Mouse (Mus musculus) midbrain, embryonic 11.5 days (tissue): ENCODE data around the gene Synpo2. TPM values are rescaled to one million over a fixed set of nuclear protein-coding genes. Genes with fewer than 3 reads are reported as not detected.

ENCODE experiments used
- ATAC-seq: fragments of 200-750 bp; cut with Nextera tagmentation; 2 replicates; pipeline ENCODE4 v1.8.0; 2017; ENCODE audit warnings: moderate TSS enrichment, moderate library complexity; ENCODE audit not compliant: low FRiP score
- DNase-seq: peaks from one replicate; pipeline ENCODE4 v3.0.0; 2015; ENCODE audit warnings: low spot score; ENCODE audit errors: missing footprints
- H3K27ac ChIP-seq: fragments of 300-500 bp; sonication (generic); 2 replicates; pipeline ENCODE4 v1.5.1; 2014; ENCODE audit warnings: low read depth, low read length
- H3K27me3 ChIP-seq: fragments of 300-500 bp; sonication (generic); 2 replicates; pipeline ENCODE4 v1.6.1; 2014; ENCODE audit warnings: mild to moderate bottlenecking, low read length, moderate library complexity, mixed read lengths; ENCODE audit not compliant: control insufficient read depth, insufficient read depth
- H3K36me3 ChIP-seq: fragments of 300-500 bp; sonication (generic); 2 replicates; pipeline ENCODE4 v1.6.1; 2014; ENCODE audit warnings: mild to moderate bottlenecking, low read length, moderate library complexity, mixed read lengths; ENCODE audit not compliant: control insufficient read depth, insufficient read depth
- H3K4me1 ChIP-seq: fragments of 300-500 bp; sonication (generic); 2 replicates; pipeline ENCODE4 v1.6.1; 2014; ENCODE audit warnings: low read length; ENCODE audit not compliant: control insufficient read depth, insufficient read depth
- H3K4me2 ChIP-seq: fragments of 300-500 bp; sonication (generic); 2 replicates; pipeline ENCODE4 v1.6.1; 2014; ENCODE audit warnings: mild to moderate bottlenecking, moderate library complexity
- H3K4me3 ChIP-seq: fragments of 300-500 bp; sonication (generic); 2 replicates; pipeline ENCODE4 v1.5.1; 2014; ENCODE audit warnings: low read depth, low read length
- H3K9ac ChIP-seq: fragments of 300-500 bp; sonication (generic); 2 replicates; pipeline ENCODE4 v1.6.1; 2014; ENCODE audit warnings: low read length
- H3K9me3 ChIP-seq: fragments of 300-500 bp; sonication (generic); 2 replicates; pipeline ENCODE4 v1.6.1; 2016; ENCODE audit warnings: low read length; ENCODE audit not compliant: control insufficient read depth
- WGBS: fragments of 180-500 bp; shearing (Covaris S2); extraction: QIAGEN DNeasy Blood & Tissue Kit; methylation state at CpG from one replicate; pipeline ENCODE4 v1.1.7; 2014; 5-methylcytosine and 5-hydroxymethylcytosine counted together
- polyA plus RNA-seq: library from polyadenylated mRNA; unstranded; fragments of >200 nt; fragmentation: Nextera tagmentation; extraction: Ambion mirVana; gene quantifications from 2 replicates; pipeline ENCODE4 v1.2.1, GENCODE M21; 2014

Gene Synpo2
- polyA plus RNA-seq, 1 experiment from 2014 or later, result 4.8 TPM

DNA sequence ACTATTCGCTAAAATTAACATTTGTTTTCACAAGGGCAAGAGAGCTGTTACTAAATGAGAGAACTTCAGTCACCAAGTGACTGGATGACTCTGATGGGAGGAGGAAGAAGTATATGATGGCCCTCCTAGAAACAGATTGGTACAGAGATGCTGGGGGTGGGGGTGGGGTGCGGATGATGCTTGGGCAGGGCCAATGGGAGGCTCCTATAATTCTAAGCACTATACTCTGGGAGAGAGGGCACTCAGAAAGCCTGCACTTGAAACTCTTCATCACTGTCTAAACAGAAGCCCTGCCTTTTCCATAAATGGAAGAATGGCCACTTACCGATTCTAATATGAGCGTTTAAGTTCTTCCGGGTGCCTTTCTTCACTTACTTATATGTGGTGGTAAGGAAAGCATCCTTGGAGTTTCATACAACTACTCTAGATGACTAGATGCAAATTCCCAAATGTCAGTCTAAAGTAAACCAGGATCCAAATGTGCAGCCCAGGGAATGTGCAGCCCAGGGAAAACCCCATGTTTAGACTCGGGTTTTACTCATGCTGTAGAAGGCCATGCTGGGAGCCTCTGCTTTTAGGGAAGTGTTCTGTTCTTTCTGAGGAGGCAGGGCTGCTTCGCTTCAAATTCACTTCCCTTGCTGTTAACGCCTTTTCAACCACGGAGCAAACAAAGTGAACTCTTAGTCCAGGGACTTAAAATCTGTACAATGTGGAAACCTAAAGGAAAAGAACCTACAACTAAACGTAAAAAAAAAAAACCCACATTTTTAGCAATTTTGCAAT, 86.4 kb downstream of the Synpo2 start:
- Histone ChIP-seq H3K9ac (no peak overlapping the region), H3K4me2 (no peak overlapping the region), H3K9me3 (no peaks in the 10 kb centered on the region), H3K36me3 (no peaks in the 10 kb centered on the region), H3K27ac (no peak overlapping the region), H3K4me3 (no peak overlapping the region), H3K27me3 (no peaks in the 10 kb centered on the region), H3K4me1 (no peaks in the 10 kb centered on the region)
- no peak for ATAC-seq
- 84% methylated on average over 10 of the region's 10 CpGs for WGBS
- DNase-seq, result no peak

DNA sequence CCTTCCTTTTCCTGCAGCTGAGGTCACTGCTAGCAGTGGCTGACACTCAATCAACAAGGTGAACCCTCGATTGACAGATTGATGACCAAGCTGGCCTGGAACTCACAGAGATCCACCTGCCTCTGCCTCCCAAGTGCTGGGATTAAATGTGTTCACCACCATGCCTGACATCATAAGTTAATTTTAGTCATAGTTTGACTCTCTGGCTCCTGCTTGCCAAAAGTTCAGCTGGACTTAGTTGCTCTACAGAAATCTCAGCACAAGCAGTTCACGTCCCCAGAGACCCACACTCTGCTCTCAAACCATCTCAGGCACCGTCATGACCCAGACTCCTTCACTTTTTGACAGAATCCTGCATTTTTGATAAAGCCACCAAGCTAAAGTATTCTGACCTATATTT, 87.3 kb downstream of the Synpo2 start:
- Histone ChIP-seq H3K9me3 (no peaks in the 10 kb centered on the region), H3K36me3 (no peaks in the 10 kb centered on the region), H3K4me3 (no peak overlapping the region), H3K4me1 (no peaks in the 10 kb centered on the region), H3K4me2 (no peak overlapping the region), H3K27me3 (no peaks in the 10 kb centered on the region), H3K27ac (no peak overlapping the region), H3K9ac (no peak overlapping the region)
- 88% methylated on average over 3 of the region's 3 CpGs for WGBS
- ATAC-seq (no peak), DNase-seq (no peak)

DNA sequence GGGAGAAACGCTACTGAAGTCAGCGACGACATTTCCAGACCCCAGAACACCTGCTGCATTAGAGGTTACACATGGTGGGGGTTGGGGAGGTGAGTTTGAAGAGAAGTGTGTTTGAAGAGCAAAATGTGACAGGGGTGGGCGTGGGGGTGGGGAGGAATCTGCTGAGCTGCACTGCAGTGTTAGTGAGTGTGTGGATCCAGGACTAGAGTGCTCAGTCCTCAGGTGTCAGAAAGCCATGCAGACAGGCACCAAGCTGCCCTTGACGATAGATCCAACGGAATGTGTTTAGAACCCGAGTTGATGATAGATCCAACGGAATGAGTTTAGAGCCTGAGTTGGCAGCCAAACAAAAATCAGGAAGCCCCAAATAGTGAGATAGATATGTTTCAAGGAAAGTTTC, 89.4 kb downstream of the Synpo2 start:
- Histone ChIP-seq H3K4me2 (no peak overlapping the region), H3K9ac (no peak overlapping the region), H3K27ac (no peak overlapping the region), H3K27me3 (no peaks in the 10 kb centered on the region), H3K9me3 (no peaks in the 10 kb centered on the region), H3K4me1 (no peaks in the 10 kb centered on the region), H3K36me3 (no peaks in the 10 kb centered on the region), H3K4me3 (no peak overlapping the region)
- DNase-seq (no peak), ATAC-seq (no peak)
- WGBS, result 89% methylated on average over 8 of the region's 8 CpGs

DNA sequence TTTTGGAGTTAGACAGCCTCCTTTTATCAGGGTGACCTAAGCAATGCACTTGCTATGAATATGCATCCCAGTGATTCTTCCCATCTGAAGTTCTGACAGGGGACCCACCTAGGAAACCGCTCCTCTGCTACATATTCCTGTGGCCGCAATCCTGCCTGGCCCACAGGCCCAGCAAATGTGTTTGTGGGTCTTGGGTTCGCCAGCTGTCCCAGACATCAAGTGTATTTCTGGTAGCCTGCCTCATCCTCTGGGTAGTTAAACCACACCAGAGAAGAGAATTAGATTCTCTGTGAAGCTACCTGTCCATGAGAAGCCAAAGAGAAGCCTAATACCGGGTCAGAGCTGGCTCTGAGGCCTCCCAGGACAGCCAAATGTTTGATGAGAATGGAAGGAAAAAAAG, 90.0 kb downstream of the Synpo2 start:
- ATAC-seq, result no peak

DNA sequence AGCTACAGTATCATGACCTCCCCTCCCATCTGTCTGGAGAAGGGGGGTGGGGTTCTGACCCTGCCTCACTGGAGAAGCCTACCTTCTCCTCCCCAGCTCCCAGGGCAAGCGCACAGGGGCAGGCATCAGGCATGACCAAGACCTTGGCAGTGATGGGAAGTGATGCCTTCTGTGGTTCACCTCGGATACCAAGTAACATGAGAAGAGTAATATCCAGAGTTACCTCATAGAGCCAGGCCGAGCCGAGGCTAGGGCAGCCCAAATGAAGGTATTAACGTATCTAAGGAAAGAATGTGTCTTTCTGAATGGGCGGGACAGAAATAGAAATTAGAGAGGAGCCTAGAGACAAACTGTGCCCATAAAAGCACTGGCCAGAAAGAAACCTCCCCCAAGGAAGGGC, 92.5 kb downstream of the Synpo2 start:
- no peaks in the 10 kb centered on the region for H3K4me1 ChIP-seq
- H3K27ac ChIP-seq, result no peak overlapping the region
- H3K4me3 ChIP-seq, result no peak overlapping the region
- WGBS, result 86% methylated on average over 6 of the region's 6 CpGs
- no peaks in the 10 kb centered on the region for H3K36me3 ChIP-seq
- H3K9ac ChIP-seq, result no peak overlapping the region
- ATAC-seq (no peak), DNase-seq (peak; percentile 37)
- H3K9me3 ChIP-seq, result no peaks in the 10 kb centered on the region
- H3K4me2 ChIP-seq, result no peak overlapping the region
- H3K27me3 ChIP-seq, result no peaks in the 10 kb centered on the region

More for the DNA sequence above, 90.0 kb downstream of the Synpo2 start:
- no peak overlapping the region for H3K4me3 ChIP-seq
- H3K36me3 ChIP-seq, result no peaks in the 10 kb centered on the region
- no peaks in the 10 kb centered on the region for H3K27me3 ChIP-seq
- H3K9ac ChIP-seq, result no peak overlapping the region
- H3K27ac ChIP-seq, result no peak overlapping the region
- no peaks in the 10 kb centered on the region for H3K9me3 ChIP-seq
- no peak overlapping the region for H3K4me2 ChIP-seq
- no peaks in the 10 kb centered on the region for H3K4me1 ChIP-seq
- 84% methylated on average over 4 of the region's 4 CpGs for WGBS
- no peak for DNase-seq

DNA sequence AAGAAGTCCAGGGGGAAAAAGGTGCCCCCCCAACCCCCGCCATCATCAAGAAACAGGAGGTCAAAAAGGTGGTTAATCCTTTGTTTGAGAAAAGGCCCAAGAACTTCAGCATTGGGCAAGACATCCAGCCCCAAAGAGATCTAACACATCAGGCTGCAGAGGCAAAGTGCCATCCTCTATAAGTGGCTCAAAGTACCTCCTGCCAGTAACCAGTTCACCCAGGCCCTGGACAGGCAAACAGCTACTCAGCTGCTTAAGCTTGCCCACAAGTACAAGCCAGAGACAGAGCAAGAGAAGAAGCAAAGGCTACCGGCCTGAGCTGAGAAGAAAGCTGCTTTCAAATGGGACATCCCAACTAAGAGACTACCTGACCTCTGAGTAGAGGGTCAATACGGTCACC, 93.7 kb downstream of the Synpo2 start:
- no peaks in the 10 kb centered on the region for H3K9me3 ChIP-seq
- DNase-seq (no peak), ATAC-seq (no peak)
- H3K36me3 ChIP-seq, result no peaks in the 10 kb centered on the region
- H3K4me1 ChIP-seq, result no peaks in the 10 kb centered on the region
- no peak overlapping the region for H3K4me3 ChIP-seq
- no peak overlapping the region for H3K4me2 ChIP-seq
- no peaks in the 10 kb centered on the region for H3K27me3 ChIP-seq
- WGBS, result 79% methylated on average over 3 of the region's 3 CpGs
- H3K27ac ChIP-seq, result no peak overlapping the region
- no peak overlapping the region for H3K9ac ChIP-seq

DNA sequence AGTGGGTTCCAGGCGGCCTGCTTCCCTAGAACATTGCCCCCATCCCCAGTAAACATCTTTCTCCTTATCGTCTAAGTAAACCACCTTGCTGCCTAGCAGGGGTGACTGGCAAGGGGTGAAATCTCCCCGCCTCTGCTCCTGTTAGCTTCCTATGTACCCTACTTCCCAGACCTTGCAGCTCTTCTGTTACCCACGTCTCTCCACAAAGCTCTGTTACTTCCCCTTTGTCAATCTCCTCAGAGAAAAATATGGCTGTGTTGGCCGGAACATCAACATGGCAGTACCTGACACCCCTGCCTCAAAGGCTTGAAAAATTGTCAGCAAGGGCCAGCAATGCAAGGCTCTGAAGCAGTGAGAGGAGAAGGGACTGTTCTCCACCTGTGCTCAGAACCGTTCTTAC, 94.9 kb downstream of the Synpo2 start:
- Histone ChIP-seq H3K27me3 (no peaks in the 10 kb centered on the region), H3K9me3 (no peaks in the 10 kb centered on the region), H3K4me1 (no peaks in the 10 kb centered on the region), H3K4me3 (no peak overlapping the region), H3K36me3 (no peaks in the 10 kb centered on the region), H3K4me2 (no peak overlapping the region), H3K27ac (no peak overlapping the region), H3K9ac (no peak overlapping the region)
- peak; percentile 41 for DNase-seq
- 87% methylated on average over 6 of the region's 6 CpGs for WGBS
- ATAC-seq, result no peak

DNA sequence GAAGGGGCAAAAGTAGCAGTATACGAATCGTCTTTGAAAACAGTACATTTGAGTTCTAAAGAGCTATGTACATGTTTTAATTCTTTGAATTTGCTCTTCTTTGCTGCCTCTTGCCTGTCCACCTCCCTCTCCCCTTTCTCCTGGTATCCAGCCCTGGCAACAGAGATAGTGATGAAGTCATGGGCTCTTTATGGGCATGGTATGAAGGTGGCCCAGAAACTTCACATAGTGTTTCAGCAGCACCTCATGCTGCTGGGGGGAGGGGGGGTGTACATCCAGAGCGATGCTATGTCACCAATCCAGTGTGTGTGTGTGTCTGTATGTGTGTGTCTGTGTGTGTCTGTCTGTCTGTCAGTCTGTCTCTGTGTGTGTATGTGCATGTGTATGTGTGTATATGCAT, 95.8 kb downstream of the Synpo2 start:
- no peaks in the 10 kb centered on the region for H3K36me3 ChIP-seq
- WGBS, result 95% methylated on average over 3 of the region's 3 CpGs
- no peak overlapping the region for H3K9ac ChIP-seq
- H3K9me3 ChIP-seq, result no peaks in the 10 kb centered on the region
- ATAC-seq (no peak), DNase-seq (no peak)
- no peak overlapping the region for H3K27ac ChIP-seq
- no peak overlapping the region for H3K4me2 ChIP-seq
- no peaks in the 10 kb centered on the region for H3K4me1 ChIP-seq
- no peaks in the 10 kb centered on the region for H3K27me3 ChIP-seq
- no peak overlapping the region for H3K4me3 ChIP-seq

DNA sequence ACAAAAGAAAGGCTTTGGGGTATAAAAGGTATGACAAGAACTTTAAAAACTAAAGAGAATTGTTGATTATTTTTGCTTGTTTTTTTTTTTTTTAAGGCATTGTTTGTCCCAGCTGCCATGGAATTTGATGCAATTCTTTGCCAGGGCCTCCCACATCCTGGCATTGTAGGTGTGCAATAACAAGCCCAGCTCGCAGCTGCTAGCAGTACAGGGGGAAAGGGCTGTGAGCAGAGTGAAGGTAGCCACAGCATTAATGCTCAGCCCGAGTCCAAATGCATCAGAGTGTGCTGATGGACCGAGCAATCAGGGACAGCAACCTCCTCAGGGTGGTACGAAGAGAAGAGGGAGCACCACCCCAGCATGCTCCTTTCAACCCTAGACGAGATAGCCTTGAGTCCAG, 96.3 kb downstream of the Synpo2 start:
- Histone ChIP-seq H3K27ac (no peak overlapping the region), H3K4me2 (no peak overlapping the region), H3K9me3 (no peaks in the 10 kb centered on the region), H3K4me3 (no peak overlapping the region), H3K27me3 (no peaks in the 10 kb centered on the region), H3K36me3 (no peaks in the 10 kb centered on the region), H3K4me1 (no peaks in the 10 kb centered on the region), H3K9ac (no peak overlapping the region)
- ATAC-seq (no peak), DNase-seq (peak; percentile 74)
- WGBS, result 77% methylated on average over 5 of the region's 5 CpGs
